Mouse (Mus musculus) monocyte, adult 5-6 weeks (primary cell): ENCODE results near the gene Gm11273. TPM values are rescaled to one million over a fixed set of nuclear protein-coding genes. Genes with fewer than 3 reads are reported as not detected.

ENCODE experiments used
- ATAC-seq: fragments of 153-309, 156-312 bp; replicated peaks from 2 replicates; pipeline ENCODE4 v1.8.0; 2017; ENCODE audit warnings: mild to moderate bottlenecking; ENCODE audit not compliant: low TSS enrichment, insufficient number of reproducible peaks, severe bottlenecking, poor library complexity, low FRiP score
- total RNA-seq: library from RNA; stranded (forward); fragments of 200-1000, 200-491, 200-594 nt; gene quantifications from 3 replicates; pipeline ENCODE4 v1.2.3, GENCODE M21; 2017

The Gm11273 gene
- total RNA-seq, 1 experiment from 2014 or later, result 2.7 TPM

DNA sequence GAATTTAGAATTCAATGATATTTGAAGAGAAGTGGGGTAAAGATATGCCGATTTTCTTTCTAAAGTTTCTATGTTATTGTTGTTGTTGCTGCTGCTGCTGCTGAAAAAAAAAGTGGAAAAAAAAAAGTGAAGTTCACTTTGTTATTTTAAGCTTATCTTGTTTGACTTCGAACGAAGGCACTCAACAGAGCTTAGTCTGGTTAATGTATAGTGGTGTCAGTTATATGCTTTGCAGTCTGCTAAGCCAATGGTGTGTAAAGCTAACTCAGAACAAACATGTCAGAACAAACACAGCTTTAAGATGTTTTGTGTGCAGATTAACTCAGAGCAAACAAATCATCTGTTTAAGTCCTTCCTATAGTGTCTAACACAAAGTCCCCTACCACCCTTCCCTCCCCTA, 47.1 kb downstream of the Gm11273 start:
- no peak for ATAC-seq

DNA sequence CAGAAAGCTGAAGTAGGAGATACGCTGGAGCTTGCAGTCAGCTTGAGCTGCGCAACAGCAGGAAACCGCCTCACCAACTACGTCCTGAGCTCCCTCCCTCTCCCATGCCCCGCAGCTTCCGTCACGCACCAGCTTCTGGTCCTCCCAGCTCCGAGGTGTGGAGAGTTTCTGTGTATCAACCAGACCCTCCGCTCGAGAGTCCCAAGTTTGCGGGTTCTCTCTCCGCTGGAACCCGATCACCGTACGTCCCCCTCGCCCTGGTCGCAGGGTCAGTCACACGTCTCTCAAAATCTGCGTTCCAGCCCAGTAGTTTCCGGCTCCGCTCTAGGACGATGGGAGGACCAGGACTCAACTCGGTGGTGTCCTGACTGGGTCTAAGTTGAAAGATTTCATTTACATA, 47.8 kb downstream of the Gm11273 start, which contains the start of gene Zscan26:
TSS of gene Zscan26 (minus strand) at position 282 of the 400 bp plus-strand sequence.
- peak; percentile 97 for ATAC-seq

DNA sequence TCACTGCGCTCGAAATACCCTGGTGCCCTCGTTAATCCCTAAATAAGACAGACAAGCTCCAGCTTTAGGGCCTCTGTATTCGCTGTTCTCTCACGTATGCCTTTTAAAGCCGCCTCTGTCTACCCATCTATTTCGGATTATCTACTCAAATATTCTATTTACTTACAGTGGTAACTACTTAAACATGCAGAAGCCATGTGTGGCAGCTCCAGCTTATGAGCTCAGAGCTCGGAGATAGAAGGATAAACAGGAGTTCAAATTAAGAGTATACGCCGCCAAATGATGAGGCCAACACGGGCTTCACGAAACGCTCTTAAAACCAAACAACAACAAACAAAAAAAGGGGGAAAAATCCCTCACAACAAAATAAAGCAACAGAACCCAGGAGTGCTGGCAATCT, 48.2 kb downstream of the Gm11273 start:
- ATAC-seq, result no peak

Other genes starting within 250 kb of the Gm11273 start
- gene Gpx5, start 208.7 kb downstream of the Gm11273 start, total RNA-seq, result not detected in 3 replicates
- gene Gpx6, start 189.3 kb downstream of the Gm11273 start, total RNA-seq, result not detected in 3 replicates
- not detected in 3 replicates for gene Olfr1367, start 154.5 kb downstream of the Gm11273 start, total RNA-seq
- 4.3 to 8.4 TPM (median 7.9 TPM) in 3 replicates for gene Zscan12, start 138.6 kb downstream of the Gm11273 start, total RNA-seq
- 32.1 to 66.2 TPM (median 42.5 TPM) in 3 replicates for gene Zkscan3, start 98.7 kb downstream of the Gm11273 start, total RNA-seq
- gene Pgbd1, start 60.4 kb downstream of the Gm11273 start, total RNA-seq, result 1.1 TPM in 1 of 3 replicates, not detected in the others
- 33.0 to 51.1 TPM (median 36.4 TPM) in 3 replicates for gene Zscan26, start 47.7 kb downstream of the Gm11273 start, total RNA-seq
- gene Nkapl, start 32.9 kb downstream of the Gm11273 start, total RNA-seq, result 0.76 to 0.97 TPM in 2 of 3 replicates, not detected in the other
- gene Zkscan4, start 22.5 kb downstream of the Gm11273 start, total RNA-seq, result 1.6 TPM in 1 of 3 replicates, not detected in the others
- gene Gm10065, start 22.0 kb downstream of the Gm11273 start, total RNA-seq, result not detected in 3 replicates
- 0.29 to 0.67 TPM (median 0.64 TPM) in 3 replicates for gene AK157302, start 6.2 kb downstream of the Gm11273 start, total RNA-seq
- gene Zkscan8, start 29.7 kb upstream of the Gm11273 start, total RNA-seq, result 2.4 to 8.3 TPM (median 3.2 TPM) in 3 replicates
- not detected in 3 replicates for gene Olfr1366, start 41.4 kb upstream of the Gm11273 start, total RNA-seq
- not detected in 3 replicates for gene Olfr1535, start 58.5 kb upstream of the Gm11273 start, total RNA-seq
- not detected in 3 replicates for gene Olfr1364, start 80.3 kb upstream of the Gm11273 start, total RNA-seq
- not detected in 3 replicates for gene Olfr1362, start 112.6 kb upstream of the Gm11273 start, total RNA-seq
- gene Olfr11, start 141.1 kb upstream of the Gm11273 start, total RNA-seq, result not detected in 3 replicates
- not detected in 3 replicates for gene Olfr1361, start 162.0 kb upstream of the Gm11273 start, total RNA-seq
- not detected in 3 replicates for gene Olfr1360, start 176.0 kb upstream of the Gm11273 start, total RNA-seq
- not detected in 3 replicates for gene Olfr1359, start 196.7 kb upstream of the Gm11273 start, total RNA-seq
- gene Hist1h2bl, start 214.7 kb upstream of the Gm11273 start, total RNA-seq, result 7.1 to 7.9 TPM in 2 of 3 replicates, not detected in the other
- gene Hist1h2ai, start 215.0 kb upstream of the Gm11273 start, total RNA-seq, result 159 to 372 TPM (median 273 TPM) in 3 replicates
- 7.2 to 20.1 TPM (median 13.0 TPM) in 3 replicates for gene Hist1h3h, start 216.2 kb upstream of the Gm11273 start, total RNA-seq
- gene Hist1h2bm, start 220.6 kb upstream of the Gm11273 start, total RNA-seq, result 4.9 to 12.8 TPM (median 8.3 TPM) in 3 replicates
- 8.3 to 34.5 TPM (median 21.9 TPM) in 3 replicates for gene Hist1h4j, start 233.6 kb upstream of the Gm11273 start, total RNA-seq
- 57.7 to 141 TPM (median 135 TPM) in 3 replicates for gene Hist1h4k, start 249.1 kb upstream of the Gm11273 start, total RNA-seq